Mouse (Mus musculus): ENCODE data around the gene Catsperg1.
A peak's percentile ranks its signal among the peaks of the same experiment; 100 is the strongest.
"Not testable (repeated sequence)": the region's sequence is repeated elsewhere in the genome, so short reads cannot be mapped to it uniquely, and the experiment has no call there.

The Catsperg1 gene

DNA sequence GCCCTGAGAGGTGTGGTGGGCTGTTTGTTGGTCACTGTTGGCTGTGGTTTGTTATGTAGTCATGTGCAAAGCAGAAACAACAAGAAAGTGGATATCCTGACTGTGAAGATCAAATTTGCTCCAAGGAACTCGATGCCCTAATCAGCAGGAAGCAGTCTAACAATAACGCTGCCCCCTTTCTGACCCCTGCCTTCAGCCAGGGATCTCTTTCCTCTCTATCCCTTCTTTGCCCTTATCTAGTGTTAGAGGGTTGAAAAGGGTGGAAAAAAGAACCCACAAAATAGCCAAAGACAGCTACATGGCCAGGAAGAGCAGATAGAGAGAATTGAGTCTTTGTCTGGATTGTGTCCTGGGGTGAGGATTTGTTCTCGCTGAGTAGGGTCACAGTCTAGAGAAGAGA, 16.7 kb upstream of the Catsperg1 start:
- DNase-seq (ENCODE audit: low spot score), result no peak

DNA sequence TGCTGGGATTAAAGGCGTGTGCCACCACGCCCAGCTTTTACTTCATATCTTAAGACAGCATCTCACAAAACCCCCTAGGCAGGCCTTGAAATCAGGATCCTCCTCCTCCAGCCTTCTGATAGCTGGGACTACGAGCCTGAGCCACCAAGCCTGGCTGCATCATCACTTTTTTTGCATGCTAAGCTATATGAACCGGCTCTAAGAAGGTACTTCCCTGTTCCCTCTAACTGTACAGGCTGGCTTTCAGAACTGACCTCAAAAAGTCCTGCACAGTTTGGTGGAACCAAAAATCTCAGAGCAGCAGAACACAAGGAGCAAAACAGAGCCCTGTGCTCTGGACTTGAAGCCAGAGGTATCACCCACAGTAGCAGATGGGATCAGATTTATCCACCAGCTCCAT, 14.4 kb upstream of the Catsperg1 start:
- no peak for DNase-seq (ENCODE audit: low spot score)

DNA sequence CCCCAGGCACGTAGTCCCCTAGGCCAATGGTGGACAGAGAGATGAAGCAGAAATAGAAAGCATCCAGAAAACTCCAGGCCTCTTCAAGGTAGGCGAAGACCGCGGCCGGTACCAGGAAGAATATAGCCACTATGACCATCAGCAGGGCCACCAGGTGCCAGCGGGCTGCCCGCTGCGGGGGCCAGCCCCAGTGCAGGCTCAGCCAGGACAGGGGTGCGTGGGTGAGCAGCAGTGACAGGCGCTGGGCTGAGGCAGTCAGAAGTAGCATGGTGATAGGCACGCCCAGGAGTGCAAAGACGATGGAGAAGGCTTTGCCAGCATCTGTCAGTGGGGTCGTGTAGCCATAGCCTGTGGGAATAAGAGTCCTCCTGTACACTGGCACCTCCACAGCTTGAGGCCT, 11.7 kb upstream of the Catsperg1 start:
- DNase-seq (ENCODE audit: low spot score), result no peak

GRCm38 (mm10) chr7:29224756-29225394, 11.0 kb upstream of the Catsperg1 start:
- no peak for DNase-seq (ENCODE audit: low spot score)

- no peak for DNase-seq (ENCODE audit: low spot score)
Measured at GRCm38 (mm10) chr7:29214846-29215245, 1.0 kb upstream of the Catsperg1 start.

DNA sequence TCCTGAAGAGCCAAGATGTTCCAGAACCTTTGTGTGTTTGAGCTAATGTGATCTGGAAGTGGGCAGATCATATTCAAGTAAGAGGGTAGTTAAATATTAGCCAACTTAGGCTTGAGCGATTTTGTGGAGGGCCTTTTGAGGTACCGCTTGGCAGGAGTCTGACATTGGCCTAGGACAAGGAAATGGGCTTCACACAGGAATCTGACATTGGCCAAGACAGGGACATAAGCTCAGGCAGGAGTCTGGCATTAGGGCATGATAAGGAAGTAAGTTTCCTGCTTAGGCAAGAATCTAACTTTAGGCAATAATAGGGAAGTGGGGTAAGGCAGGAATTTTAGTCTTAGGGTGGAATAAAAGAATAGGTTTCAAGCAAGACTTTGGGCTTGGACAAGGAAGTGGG, 401 bp upstream of the Catsperg1 start:
- DNase-seq (ENCODE audit: low spot score), result no peak

- DNase-seq (ENCODE audit: low spot score), result not testable (repeated sequence)
Measured at GRCm38 (mm10) chr7:29212775-29213560, 867 bp downstream of the Catsperg1 start.

GRCm38 (mm10) chr7:29212199-29212765, 1.6 kb downstream of the Catsperg1 start:
- no peak for DNase-seq (ENCODE audit: low spot score)

DNA sequence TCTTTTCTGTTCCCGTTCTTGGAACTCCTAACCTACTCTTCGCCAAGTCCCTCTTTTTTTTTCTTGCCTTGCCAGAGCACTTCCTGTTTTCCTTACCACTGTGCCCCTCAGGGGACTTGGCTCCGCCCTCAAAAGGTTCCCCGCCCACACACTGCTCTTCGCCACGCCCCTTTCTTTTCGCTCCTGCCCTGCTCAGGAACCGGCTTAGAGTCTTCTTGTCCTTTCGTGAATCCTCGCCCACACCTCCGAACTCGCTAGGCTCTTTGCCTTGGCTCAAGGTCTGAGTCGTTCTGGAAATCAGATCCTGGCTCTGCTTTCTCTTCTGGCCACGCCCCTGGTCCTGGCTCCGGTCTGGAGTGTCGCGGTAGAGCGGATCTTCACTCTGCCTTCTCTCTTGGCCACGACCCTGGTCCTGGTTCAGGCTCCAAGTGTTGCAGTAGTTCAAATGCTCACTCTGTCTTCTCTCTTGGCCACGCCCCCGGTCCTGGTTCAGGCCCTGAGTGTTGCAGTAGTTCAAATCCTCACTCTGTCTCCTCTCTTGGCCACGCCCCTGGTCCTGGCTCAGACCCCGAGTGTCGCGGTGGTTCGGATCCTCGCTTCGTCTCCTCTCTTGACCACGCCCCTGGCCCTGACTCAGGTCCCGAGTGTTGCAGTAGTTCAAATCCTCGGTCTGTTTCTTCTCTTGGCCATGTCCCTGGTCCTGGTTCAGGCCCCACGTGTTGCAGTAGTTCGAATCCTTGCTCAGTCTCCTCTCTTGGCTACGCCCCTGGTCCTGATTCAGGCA, 2.2 kb downstream of the Catsperg1 start:
- DNase-seq (ENCODE audit: low spot score), result peak; percentile 68

DNA sequence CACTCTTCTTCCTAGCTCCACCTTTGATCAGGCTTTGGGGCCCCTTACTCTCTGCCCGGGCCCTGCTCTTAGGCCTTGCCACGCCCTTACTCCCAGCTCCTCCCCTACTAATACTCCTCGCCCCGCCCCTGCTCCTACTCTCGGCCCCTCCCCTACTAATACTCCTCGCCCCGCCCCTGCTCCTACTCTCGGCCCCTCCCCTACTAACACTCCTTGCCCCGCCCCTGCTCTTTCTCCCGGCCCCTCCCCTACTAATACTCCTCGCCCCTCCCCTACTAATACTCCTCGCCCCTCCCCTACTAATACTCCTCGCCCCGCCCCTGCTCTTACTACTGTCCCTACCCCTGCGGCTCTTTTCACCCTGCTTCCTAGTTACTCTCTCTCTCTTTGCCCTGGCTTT, 2.8 kb downstream of the Catsperg1 start:
- DNase-seq (ENCODE audit: low spot score), result not testable (repeated sequence)

DNA sequence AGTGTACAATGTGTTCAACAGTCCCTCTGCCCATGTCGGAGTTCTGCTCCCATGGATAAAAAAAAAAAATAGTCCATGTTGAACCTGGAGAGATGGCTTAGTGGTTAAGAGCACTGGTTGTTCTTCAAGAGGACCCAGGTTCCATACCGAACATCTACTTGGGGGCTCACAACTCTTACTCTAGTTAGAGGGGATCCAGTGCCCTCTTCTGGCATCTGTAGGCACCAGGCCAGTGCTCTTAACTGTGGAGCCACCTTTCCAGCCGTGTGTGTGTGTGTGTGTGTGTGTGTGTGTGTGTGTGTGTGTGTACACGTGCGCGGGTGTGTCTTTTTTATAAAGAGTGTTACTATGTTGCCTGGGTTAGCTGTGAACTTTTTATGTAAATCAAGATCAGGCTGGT, 11.3 kb downstream of the Catsperg1 start:
- no peak for DNase-seq (ENCODE audit: low spot score)

DNA sequence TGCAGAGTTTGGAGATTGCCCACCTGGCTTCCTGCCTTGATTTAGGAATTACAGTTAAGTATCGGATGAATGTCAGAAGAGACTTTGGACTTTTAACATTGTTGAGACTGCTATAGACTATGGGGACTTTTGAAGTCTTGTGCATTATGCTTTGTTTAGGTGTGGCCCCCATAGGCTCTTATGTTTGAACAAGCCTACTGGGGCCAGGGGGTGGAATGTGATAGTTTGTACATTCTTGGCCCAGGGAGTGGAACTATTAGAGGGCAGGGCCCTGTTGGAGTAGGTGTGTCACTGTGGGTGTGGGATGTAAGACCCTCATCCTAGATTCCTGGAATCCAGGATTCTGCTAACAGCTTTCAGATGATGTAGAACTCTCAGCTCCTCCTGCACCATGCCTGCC, 19.6 kb downstream of the Catsperg1 start:
- DNase-seq (ENCODE audit: low spot score), result not testable (repeated sequence)

DNA sequence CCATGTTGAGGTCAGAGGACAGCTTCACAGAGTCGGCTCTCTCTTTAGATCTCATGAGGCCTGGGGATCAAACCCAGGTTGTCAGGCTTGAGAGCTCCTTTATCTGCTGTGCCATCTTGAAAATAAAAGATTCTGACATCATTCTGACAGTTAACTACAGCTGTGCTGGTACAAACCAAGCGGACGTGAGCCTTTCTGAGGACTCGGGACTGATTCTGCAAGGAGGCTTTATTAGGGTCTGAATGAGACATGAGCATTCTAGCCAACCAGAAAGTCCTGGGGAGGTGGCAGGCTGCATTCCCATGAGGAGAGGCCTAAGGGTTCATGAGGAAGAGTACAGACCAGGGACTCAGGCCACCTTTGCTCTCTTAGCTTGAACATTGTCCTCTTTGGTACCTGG, 32.5 kb downstream of the Catsperg1 start:
- not testable (repeated sequence) for DNase-seq (ENCODE audit: low spot score)

- DNase-seq (ENCODE audit: low spot score), result no peak
Measured at GRCm38 (mm10) chr7:29180854-29181236, 33.0 kb downstream of the Catsperg1 start.

DNA sequence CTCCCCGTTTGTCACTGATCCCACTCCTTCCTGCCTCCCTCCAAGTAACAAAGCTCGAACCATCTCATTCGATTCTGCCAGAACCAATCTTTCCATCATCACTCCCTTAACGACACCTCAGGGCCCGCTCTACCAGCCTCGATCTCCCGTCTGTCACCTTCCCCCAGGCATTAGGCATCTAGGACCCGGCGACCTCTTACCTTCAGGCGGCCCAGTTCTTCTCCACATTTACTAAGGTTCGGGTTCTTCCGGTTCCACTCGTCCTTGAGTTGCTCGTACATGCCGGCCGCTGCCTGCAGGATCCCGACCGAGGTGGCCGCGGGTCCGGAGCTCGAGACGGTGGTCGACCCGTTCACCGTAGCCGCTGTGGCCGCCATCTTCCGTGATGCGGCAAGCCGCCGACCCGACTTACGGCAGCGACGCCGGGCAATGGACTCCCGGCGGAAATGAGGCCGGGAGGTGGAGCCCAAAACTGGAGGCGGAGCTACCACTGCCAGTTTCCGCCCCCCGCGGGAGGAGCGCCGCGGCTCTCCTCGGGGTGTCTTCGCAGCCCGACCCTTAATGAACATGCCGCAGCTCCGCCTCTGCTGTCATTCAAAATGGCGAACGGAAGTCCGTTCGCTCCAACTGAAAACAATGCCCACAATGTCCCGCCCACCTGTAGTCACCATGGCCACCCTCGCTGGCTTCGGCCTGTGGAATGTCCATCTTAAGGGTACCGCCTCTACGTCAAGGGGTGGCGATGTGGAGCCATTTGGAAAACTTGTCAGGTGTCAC, 33.6 kb downstream of the Catsperg1 start, which contains the start of gene Psmd8:
Psmd8 (minus strand) TSS at position 625 of the 777 bp plus-strand sequence.
- DNase-seq (ENCODE audit: low spot score), result peak; percentile 77

DNA sequence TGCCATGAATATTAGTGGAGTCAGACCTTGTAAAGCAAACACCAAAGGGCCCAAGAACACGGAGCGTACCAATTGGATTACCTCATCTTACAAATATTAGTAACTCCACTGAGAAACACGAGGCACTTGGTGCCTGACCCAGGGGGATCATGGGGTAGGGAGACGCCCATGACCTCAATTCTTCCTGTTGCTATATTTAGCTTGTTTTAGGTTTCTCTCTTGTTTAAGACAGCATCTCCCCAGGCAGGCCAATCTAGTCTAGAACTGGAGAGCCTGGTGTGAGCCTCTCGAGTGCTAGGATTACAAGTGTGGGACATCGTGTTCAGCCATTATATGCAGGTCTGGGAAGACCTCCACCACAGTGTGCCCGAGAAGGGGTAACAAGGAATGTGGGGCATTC, 34.5 kb downstream of the Catsperg1 start:
- no peak for DNase-seq (ENCODE audit: low spot score)

DNA sequence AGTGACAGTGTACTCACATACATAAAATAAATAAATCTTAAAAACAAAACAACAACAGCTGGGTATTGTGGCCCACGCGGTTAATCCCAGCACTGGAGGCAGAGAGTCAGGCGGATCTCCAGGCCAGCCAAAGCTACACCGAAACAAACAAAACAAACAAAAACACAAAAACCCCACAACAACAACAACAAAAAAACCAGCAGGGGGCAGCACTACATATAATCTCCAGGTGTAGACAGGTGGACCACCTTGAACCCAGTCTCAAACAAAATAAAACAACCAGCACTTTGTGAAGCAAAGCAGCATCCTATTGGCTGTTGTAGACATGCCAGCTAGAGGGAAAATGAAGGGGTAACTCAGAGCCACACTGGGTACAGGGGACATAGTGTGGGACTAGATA, 35.7 kb downstream of the Catsperg1 start:
- DNase-seq (ENCODE audit: low spot score), result no peak

DNA sequence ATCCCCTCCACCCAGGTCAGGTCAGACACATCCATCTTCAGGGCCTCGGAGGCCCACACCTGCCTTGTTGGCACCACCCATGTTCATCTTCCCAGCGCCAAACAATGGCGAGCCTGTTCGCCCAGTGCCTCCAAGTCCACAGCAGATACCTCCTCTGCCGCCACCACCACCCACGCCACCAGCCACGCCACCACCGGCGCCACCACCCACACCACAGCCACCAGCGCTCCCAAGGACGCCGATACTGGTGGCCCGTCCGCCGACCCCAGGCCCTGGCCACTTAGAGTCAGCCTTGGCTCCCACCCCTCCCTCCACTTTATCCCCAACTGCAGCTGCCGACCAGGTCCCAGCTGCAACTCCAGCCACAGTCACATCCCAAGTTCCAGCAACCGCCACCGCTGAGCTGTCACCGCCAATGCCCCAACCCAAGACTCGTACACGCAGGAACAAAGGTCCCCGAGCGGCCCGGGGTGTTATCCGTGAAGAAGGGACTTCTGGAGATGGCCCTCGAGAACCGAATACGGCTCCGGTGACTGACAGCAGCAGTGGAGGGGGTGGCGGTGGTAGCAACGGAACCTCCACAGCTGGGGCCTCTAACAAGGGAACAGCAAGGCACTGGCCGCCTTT, 41.3 kb downstream of the Catsperg1 start:
- no peak for DNase-seq (ENCODE audit: low spot score)

DNA sequence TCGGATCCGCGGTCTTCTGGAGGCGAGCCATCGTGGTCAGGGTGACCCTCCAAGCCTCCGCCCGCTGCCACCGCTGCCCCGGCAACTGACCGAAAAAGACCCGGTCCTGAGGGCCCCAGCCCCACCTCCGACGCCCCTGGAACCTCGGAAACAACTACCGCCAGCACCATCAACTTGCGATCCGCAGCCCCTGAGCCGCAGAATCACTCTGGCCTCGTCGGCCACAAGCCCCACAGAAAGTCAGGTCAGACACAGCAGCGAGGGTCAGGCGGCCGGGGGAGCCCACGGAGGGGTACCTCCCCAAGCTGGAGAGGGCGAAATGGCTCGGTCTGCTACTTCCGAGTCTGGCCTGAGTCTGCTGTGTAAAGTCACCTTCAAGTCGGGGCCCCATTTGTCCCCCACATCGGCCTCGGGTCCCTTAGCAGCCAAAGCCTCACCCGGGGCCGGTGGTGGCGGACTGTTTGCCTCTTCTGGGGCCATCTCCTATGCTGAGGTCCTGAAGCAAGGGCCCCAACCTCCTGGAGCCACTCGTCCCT, 42.2 kb downstream of the Catsperg1 start:
- no peak for DNase-seq (ENCODE audit: low spot score)

GRCm38 (mm10) chr7:29170755-29171561, 42.9 kb downstream of the Catsperg1 start:
- no peak for DNase-seq (ENCODE audit: low spot score)
